ENCODE assay signal across 11 mouse cellular contexts in genomic region chr15:86309213-86309829, GRCm38 (mm10).
DNase-seq lines count a peak whose midpoint lies in the region; ATAC-seq and TF ChIP-seq lines count a peak whose summit lies in the region.
"Had no signal": no experiment of that assay in that cellular context is flagged by ENCODE, and none has a peak within 500 bp of the region (broad histone marks: within the 10 kb centered on the region; RNA-seq: fewer than 3 reads in every experiment).

No protein-coding gene starts in this region.

- H3K4me3 ChIP-seq in olfactory bulb, adult 2 months (ENCODE audit: insufficient read depth, low read depth, low read length) = no peak overlapping the region
- H3K4me3 ChIP-seq in midbrain, embryonic 16.5 days (ENCODE audit: low read depth, low read length) = no peak overlapping the region

- no peaks in the 10 kb centered on the region for H3K9me3 ChIP-seq in midbrain, embryonic 16.5 days (replicated peaks; ENCODE audit: control insufficient read depth, low read length, poor library complexity, severe bottlenecking)

- ATAC-seq in midbrain, embryonic 16.5 days = no peak

- H3K9ac ChIP-seq in midbrain, embryonic 16.5 days (ENCODE audit: low read depth, low read length) = no peak overlapping the region

- no peak overlapping the region for H3K4me2 ChIP-seq in midbrain, embryonic 16.5 days (ENCODE audit: low read length)

- 52% methylated on average over 5 of the region's 5 CpGs for WGBS in olfactory bulb, adult 2 months
- 86% methylated on average over 5 of the region's 5 CpGs for WGBS in midbrain, embryonic 16.5 days

- peaks cover 9% of the 10 kb centered on the region for H3K4me1 ChIP-seq in olfactory bulb, adult 2 months (ENCODE audit: control insufficient read depth, insufficient read depth, low read length)
- H3K4me1 ChIP-seq in midbrain, embryonic 16.5 days (ENCODE audit: control insufficient read depth, insufficient read depth, low read length) = no peaks in the 10 kb centered on the region

- no peaks in the 10 kb centered on the region for H3K27me3 ChIP-seq in midbrain, embryonic 16.5 days (ENCODE audit: control insufficient read depth, insufficient read depth, low read depth, low read length)

- no peak for TF ChIP-seq POLR2A in olfactory bulb, adult 2 months (IDR thresholded peaks at IDR 0.05; ENCODE audit: insufficient read depth, low read depth, low read length)

- DNase-seq in cerebellum, adult 11-12 months = peak; percentile 57
- no peak for DNase-seq in cerebellum, adult 8-10 months
- peak; percentile 80 for DNase-seq in right cerebral cortex, adult 18-20 months
- DNase-seq in right cerebral cortex, postnatal 4 days = no peak
- no peak for DNase-seq in gastrocnemius, adult 8-10 months (ENCODE audit: low spot score in 2 of 2)
- no peak for DNase-seq in ovary, postnatal 10 days (ENCODE audit: low spot score)
- DNase-seq: kidney, postnatal 14 days; liver; lung, postnatal 10 days had no signal

- H3K36me3 ChIP-seq in midbrain, embryonic 16.5 days (ENCODE audit: control insufficient read depth, insufficient read depth, low read length) = peaks cover 6% of the 10 kb centered on the region

- peak overlapping the region; percentile 92 for H3K27ac ChIP-seq in olfactory bulb, adult 2 months (ENCODE audit: insufficient read depth, low read depth, low read length)
- H3K27ac ChIP-seq in midbrain, embryonic 16.5 days (ENCODE audit: low read length) = no peak overlapping the region

- TF ChIP-seq CTCF in olfactory bulb, adult 2 months (IDR thresholded peaks at IDR 0.05; ENCODE audit: insufficient read depth, low read depth, low read length) = no peak

Comparison
In these comparisons a context has a peak if more than half of its experiments do, and no peak if none do; other contexts are left out.
1. DNase-seq: peak in cerebellum, adult 11-12 months (single experiment) and right cerebral cortex, adult 18-20 months (single experiment); none in cerebellum, adult 8-10 months (single experiment), right cerebral cortex, postnatal 4 days (single experiment), gastrocnemius, adult 8-10 months (0 of 2) and ovary, postnatal 10 days (single experiment).